Mouse (Mus musculus) lung, embryonic 15.5 days (tissue): ENCODE results near the gene Tmx2. TPM values are rescaled to one million over a fixed set of nuclear protein-coding genes. Genes with fewer than 3 reads are reported as not detected.
"Not testable (repeated sequence)": the region's sequence is repeated elsewhere in the genome, so short reads cannot be mapped to it uniquely, and the experiment has no call there.

Source experiments
- ATAC-seq: fragments of 200-750 bp; cut with Nextera tagmentation; 2 replicates; pipeline ENCODE4 v1.8.0; 2017; ENCODE audit warnings: moderate number of reproducible peaks, borderline replicate concordance; ENCODE audit not compliant: low FRiP score, low TSS enrichment; ENCODE audit errors: extremely low read depth
- H3K27ac ChIP-seq: fragments of 300-500 bp; sonication (generic); 2 replicates; pipeline ENCODE4 v1.5.1; 2015; ENCODE audit warnings: moderate library complexity, mild to moderate bottlenecking, inconsistent platforms
- H3K27me3 ChIP-seq: fragments of 300-500 bp; sonication (generic); 2 replicates; pipeline ENCODE4 v1.6.1; 2015; ENCODE audit warnings: inconsistent platforms
- H3K36me3 ChIP-seq: fragments of 300-500 bp; sonication (generic); 2 replicates; pipeline ENCODE4 v1.6.1; 2015; ENCODE audit warnings: inconsistent platforms
- H3K4me1 ChIP-seq: fragments of 300-500 bp; sonication (generic); 2 replicates; pipeline ENCODE4 v1.6.1; 2015; ENCODE audit warnings: inconsistent platforms
- H3K4me2 ChIP-seq: fragments of 300-500 bp; sonication (generic); 2 replicates; pipeline ENCODE4 v1.6.1; 2015; ENCODE audit warnings: inconsistent platforms, mild to moderate bottlenecking, moderate library complexity
- H3K4me3 ChIP-seq: fragments of 300-500 bp; sonication (generic); 2 replicates; pipeline ENCODE4 v1.5.1; 2015; ENCODE audit warnings: mild to moderate bottlenecking, inconsistent platforms
- H3K9ac ChIP-seq: fragments of 300-500 bp; sonication (generic); 2 replicates; pipeline ENCODE4 v1.6.1; 2015; ENCODE audit warnings: inconsistent platforms
- H3K9me3 ChIP-seq: fragments of 300-500 bp; sonication (generic); 2 replicates; pipeline ENCODE4 v1.6.1; 2016; ENCODE audit warnings: inconsistent platforms
- WGBS: fragments of 180-500 bp; shearing (Covaris S2); methylation state at CpG from one replicate; pipeline ENCODE4 v1.1.7; 2015; 5-methylcytosine and 5-hydroxymethylcytosine counted together
- polyA plus RNA-seq: library from polyadenylated mRNA; unstranded; fragments of >200 nt; fragmentation: Nextera tagmentation; extraction: Ambion mirVana; gene quantifications from 2 replicates; pipeline ENCODE4 v1.2.1, GENCODE M21; 2015

Tmx2 gene
- 118 and 121 TPM in 2 replicates for polyA plus RNA-seq

- Histone ChIP-seq H3K27ac (peak within 1 kb of the TSS; percentile 82), H3K4me1 (peaks cover 17% of the 10 kb centered on the region), H3K4me3 (peak within 1 kb of the TSS; percentile 98), H3K27me3 (no peaks in the 10 kb centered on the region), H3K9ac (peak within 1 kb of the TSS; percentile 86), H3K36me3 (peaks cover 23% of the 10 kb centered on the region), H3K9me3 (no peaks in the 10 kb centered on the region), H3K4me2 (peak within 1 kb of the TSS; percentile 73)
- ATAC-seq = no peak
- 8% methylated on average over 8 of the region's 8 CpGs for WGBS
Observed at GRCm38 (mm10) chr2:84679016-84679415, at the start of gene Tmx2. Gene Tmx2, minus strand, starts transcription at chr2:84679140.

- not testable (repeated sequence) for H3K27me3 ChIP-seq, H3K27ac ChIP-seq, H3K9me3 ChIP-seq, H3K9ac ChIP-seq, H3K4me2 ChIP-seq, H3K4me3 ChIP-seq, ATAC-seq
- WGBS = 79% methylated on average over 5 of the region's 5 CpGs
- H3K36me3 ChIP-seq = peaks cover 13% of the 10 kb centered on the region
- peaks cover 15% of the 10 kb centered on the region for H3K4me1 ChIP-seq
Observed at GRCm38 (mm10) chr2:84728191-84728590, 49.3 kb upstream of the Tmx2 start.

- Histone ChIP-seq H3K36me3 (peaks cover 14% of the 10 kb centered on the region), H3K9ac (peak within 1 kb of the TSS; percentile 56), H3K4me3 (peak within 1 kb of the TSS; percentile 63), H3K27ac (peak within 1 kb of the TSS; percentile 82), H3K27me3 (no peaks in the 10 kb centered on the region), H3K4me2 (peak within 1 kb of the TSS; percentile 85), H3K9me3 (no peaks in the 10 kb centered on the region), H3K4me1 (peaks cover 15% of the 10 kb centered on the region)
- under 1% methylated on average over 39 of the region's 39 CpGs for WGBS
- peak; percentile 97 for ATAC-seq
Observed at GRCm38 (mm10) chr2:84727172-84727858, 48.4 kb upstream of the Tmx2 start, which contains the start of gene Clp1. Gene Clp1, minus strand, starts transcription at chr2:84727350.

GRCm38 (mm10) chr2:84726716-84727115 lies 47.8 kb upstream of the Tmx2 start:
- H3K9ac ChIP-seq = peak overlapping the region; percentile 56
- peak overlapping the region; percentile 63 for H3K4me3 ChIP-seq
- H3K36me3 ChIP-seq = peaks cover 16% of the 10 kb centered on the region
- H3K4me2 ChIP-seq = peak overlapping the region; percentile 85
- ATAC-seq = peak; percentile 9; the same call in 1 of the 2 replicates
- no peaks in the 10 kb centered on the region for H3K27me3 ChIP-seq
- H3K4me1 ChIP-seq = peaks cover 15% of the 10 kb centered on the region
- no peaks in the 10 kb centered on the region for H3K9me3 ChIP-seq
- 0 out of 2 replicates have a peak overlapping the region, but pooled peaks have one; percentile 82 for H3K27ac ChIP-seq
- WGBS = 5% methylated on average over 9 of the region's 9 CpGs

- H3K27ac ChIP-seq = no peak overlapping the region
- no peak overlapping the region for H3K9ac ChIP-seq
- H3K4me1 ChIP-seq = peaks cover 15% of the 10 kb centered on the region
- H3K4me2 ChIP-seq = peak overlapping the region; percentile 85; the same call in 1 of the 2 replicates
- H3K9me3 ChIP-seq = no peaks in the 10 kb centered on the region
- H3K36me3 ChIP-seq = peaks cover 24% of the 10 kb centered on the region
- H3K27me3 ChIP-seq = no peaks in the 10 kb centered on the region
- H3K4me3 ChIP-seq = no peak overlapping the region
- 90% methylated on average over 10 of the region's 10 CpGs for WGBS
- ATAC-seq = no peak
Observed at GRCm38 (mm10) chr2:84725770-84726169, 46.8 kb upstream of the Tmx2 start.

- Histone ChIP-seq H3K36me3 (peaks cover 24% of the 10 kb centered on the region), H3K27ac (no peak overlapping the region), H3K4me3 (no peak overlapping the region), H3K9me3 (no peaks in the 10 kb centered on the region), H3K9ac (no peak overlapping the region), H3K4me2 (no peak overlapping the region), H3K27me3 (no peaks in the 10 kb centered on the region), H3K4me1 (peaks cover 15% of the 10 kb centered on the region)
- WGBS = 93% methylated on average over 14 of the region's 14 CpGs
- ATAC-seq = no peak
Observed at GRCm38 (mm10) chr2:84723856-84724255, 44.9 kb upstream of the Tmx2 start.

- no peaks in the 10 kb centered on the region for H3K9me3 ChIP-seq
- peaks cover 15% of the 10 kb centered on the region for H3K4me1 ChIP-seq
- H3K4me2 ChIP-seq = no peak overlapping the region
- no peaks in the 10 kb centered on the region for H3K27me3 ChIP-seq
- H3K4me3 ChIP-seq = no peak overlapping the region
- H3K9ac ChIP-seq = no peak overlapping the region
- H3K27ac ChIP-seq = no peak overlapping the region
- no peak for ATAC-seq
- peaks cover 24% of the 10 kb centered on the region for H3K36me3 ChIP-seq
- 85% methylated on average over 3 of the region's 3 CpGs for WGBS
Observed at GRCm38 (mm10) chr2:84721182-84721581, 42.2 kb upstream of the Tmx2 start.

GRCm38 (mm10) chr2:84720718-84721117 lies 41.8 kb upstream of the Tmx2 start:
- Histone ChIP-seq H3K4me2 (no peak overlapping the region), H3K4me1 (peaks cover 11% of the 10 kb centered on the region), H3K27me3 (no peaks in the 10 kb centered on the region), H3K9ac (no peak overlapping the region), H3K9me3 (no peaks in the 10 kb centered on the region), H3K4me3 (no peak overlapping the region), H3K36me3 (peaks cover 24% of the 10 kb centered on the region), H3K27ac (no peak overlapping the region)
- ATAC-seq = no peak
- 91% methylated on average over 2 of the region's 2 CpGs for WGBS

GRCm38 (mm10) chr2:84717357-84717756 lies 38.4 kb upstream of the Tmx2 start:
- Histone ChIP-seq H3K4me3 (no peak overlapping the region), H3K4me2 (no peak overlapping the region), H3K36me3 (peaks cover 10% of the 10 kb centered on the region; the same call in 1 of the 2 replicates), H3K4me1 (peaks cover 13% of the 10 kb centered on the region), H3K9me3 (no peaks in the 10 kb centered on the region), H3K27me3 (no peaks in the 10 kb centered on the region), H3K27ac (no peak overlapping the region), H3K9ac (no peak overlapping the region)
- no peak for ATAC-seq
- 90% methylated on average over 4 of the region's 4 CpGs for WGBS

- ATAC-seq = no peak
- Histone ChIP-seq H3K27me3 (no peaks in the 10 kb centered on the region), H3K9me3 (no peaks in the 10 kb centered on the region), H3K9ac (peak overlapping the region; percentile 76), H3K4me3 (peak overlapping the region; percentile 94), H3K4me1 (peaks cover 13% of the 10 kb centered on the region), H3K36me3 (peaks cover 7% of the 10 kb centered on the region; the same call in 1 of the 2 replicates), H3K4me2 (peak overlapping the region; percentile 73), H3K27ac (peak overlapping the region; percentile 97)
- 24% methylated on average over 9 of the region's 9 CpGs for WGBS
Observed at GRCm38 (mm10) chr2:84716423-84717355, 37.7 kb upstream of the Tmx2 start.

- H3K4me1 ChIP-seq = peaks cover 13% of the 10 kb centered on the region
- no peaks in the 10 kb centered on the region for H3K9me3 ChIP-seq
- H3K4me2 ChIP-seq = peak overlapping the region; percentile 73
- peak; percentile 95 for ATAC-seq
- H3K27ac ChIP-seq = peak overlapping the region; percentile 97
- H3K36me3 ChIP-seq = peaks cover 2% of the 10 kb centered on the region
- peak overlapping the region; percentile 76 for H3K9ac ChIP-seq
- no peaks in the 10 kb centered on the region for H3K27me3 ChIP-seq
- H3K4me3 ChIP-seq = peak overlapping the region; percentile 94
- WGBS = under 1% methylated on average over 33 of the region's 33 CpGs
Observed at GRCm38 (mm10) chr2:84715562-84716361, 36.8 kb upstream of the Tmx2 start.
